Mouse (Mus musculus) R1 (cell line): ENCODE measurements around the gene Clip2.
A peak's percentile ranks its signal among the peaks of the same experiment; 100 is the strongest.

ENCODE experiments used
- DNase-seq: peaks from one replicate; pipeline ENCODE4 v3.0.0-alpha.2; 2018; ENCODE audit warnings: low read depth, low spot score

Clip2 gene

DNA sequence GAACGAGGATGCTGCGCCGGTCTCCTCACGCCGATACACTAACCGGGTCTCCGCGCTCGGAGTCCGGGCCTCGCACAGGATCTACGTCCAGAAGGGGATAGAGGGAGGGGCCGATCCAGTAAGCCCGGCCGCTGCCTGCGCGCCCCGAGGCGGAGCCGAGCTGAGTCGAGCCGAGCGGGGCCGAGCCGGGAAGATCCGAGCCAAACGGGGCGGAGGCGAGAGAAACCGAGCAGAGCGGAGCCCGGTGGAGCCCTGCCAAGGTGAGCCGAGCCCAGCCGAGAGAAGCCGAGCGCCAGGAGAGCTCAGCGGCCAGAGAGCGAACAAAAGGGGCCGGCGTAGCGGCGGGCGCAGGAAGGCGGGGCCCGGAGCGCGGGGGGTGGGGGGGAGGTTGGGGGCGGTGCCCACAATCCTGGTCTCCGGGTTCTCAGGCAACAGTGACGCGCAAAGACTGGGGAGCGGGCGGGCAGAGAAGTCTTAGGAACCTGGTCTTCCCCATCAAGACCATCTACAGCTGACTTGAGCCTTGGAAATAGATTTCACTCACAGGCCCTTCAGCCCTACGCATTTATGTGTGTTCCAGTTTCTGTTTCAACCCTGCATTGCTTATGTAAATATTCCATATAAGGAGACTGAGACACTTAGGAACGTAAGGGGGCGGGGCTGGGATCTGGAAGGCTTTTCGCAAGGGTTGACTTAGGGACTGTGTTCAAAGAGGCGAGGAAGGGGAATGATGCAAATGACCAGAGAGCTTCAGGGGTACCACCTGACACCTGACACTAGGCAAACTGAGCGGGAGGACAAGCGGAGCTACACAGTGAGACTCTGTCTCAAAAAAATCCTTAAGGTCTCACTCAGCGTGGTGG, at the start of gene Clip2:
Clip2 (minus strand) TSS at position 325 of the 863 bp plus-strand sequence.
- DNase-seq = peak; percentile 89

- no peak for DNase-seq
Observed at GRCm38 (mm10) chr5:134597711-134598110, 45.5 kb upstream of the Clip2 start.

DNA sequence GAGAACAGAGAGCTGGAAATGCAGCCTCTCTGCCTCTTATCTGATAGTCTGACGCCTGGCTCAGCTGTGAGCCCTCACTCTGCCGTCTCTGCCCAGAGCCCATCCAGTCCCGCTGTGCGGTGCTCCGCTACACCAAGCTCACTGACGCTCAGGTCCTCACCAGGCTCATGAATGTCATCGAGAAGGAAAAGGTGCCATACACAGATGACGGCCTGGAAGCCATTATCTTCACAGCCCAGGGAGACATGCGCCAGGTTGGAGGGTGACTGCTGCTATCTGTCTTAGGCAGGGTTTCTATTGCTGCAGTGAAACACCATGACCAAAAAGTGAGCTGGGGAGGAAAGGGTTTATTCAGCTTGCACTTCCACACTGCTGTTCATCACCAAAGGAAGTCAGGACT, 40.9 kb upstream of the Clip2 start:
- DNase-seq = no peak

DNA sequence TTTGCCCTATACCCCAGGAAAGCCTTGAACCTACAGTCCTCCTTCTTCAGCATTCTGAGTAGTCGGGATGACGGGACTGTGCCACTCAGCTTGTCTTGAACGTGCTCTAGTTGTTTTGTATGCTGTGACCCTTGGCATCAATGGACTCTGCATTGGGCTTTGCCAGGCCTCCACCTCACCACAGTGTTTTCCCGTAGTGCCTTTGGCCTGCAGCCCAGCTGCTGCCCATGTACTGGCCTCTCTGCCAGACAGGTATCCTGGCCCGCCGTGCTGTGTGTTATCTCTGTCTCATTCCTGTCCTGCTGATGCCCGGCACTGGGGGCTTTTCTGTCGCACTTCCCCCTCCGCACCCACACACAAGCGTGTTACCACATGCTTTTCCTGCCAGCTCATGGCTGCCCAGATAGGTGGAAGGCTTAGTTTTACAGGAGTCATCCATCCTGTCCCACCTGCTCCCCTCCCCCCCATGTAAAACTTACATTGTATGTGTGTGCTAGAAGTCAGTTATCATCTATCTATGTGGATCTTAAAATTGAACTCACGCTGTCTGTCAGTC, 39.9 kb upstream of the Clip2 start:
- DNase-seq = no peak

DNA sequence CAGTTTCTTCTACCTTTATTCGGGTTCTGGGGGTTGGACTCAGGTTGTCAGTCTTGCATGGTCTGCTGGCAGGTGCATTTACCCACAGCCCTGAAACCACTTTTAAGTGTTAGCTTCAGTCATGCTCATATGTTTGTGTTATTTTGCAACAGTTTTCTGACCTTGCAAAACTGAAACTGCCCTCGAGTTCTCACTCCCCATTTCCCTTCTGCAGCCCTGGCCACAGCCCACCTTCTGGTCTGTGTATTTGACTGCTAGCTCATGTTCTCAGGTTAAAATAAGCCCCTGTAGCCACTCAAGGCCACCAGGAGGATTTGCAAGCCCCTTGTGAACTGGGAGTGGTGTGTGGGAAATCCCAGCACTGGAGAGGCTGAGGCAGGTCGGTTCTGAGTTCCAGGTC, 37.7 kb upstream of the Clip2 start:
- DNase-seq = no peak

DNA sequence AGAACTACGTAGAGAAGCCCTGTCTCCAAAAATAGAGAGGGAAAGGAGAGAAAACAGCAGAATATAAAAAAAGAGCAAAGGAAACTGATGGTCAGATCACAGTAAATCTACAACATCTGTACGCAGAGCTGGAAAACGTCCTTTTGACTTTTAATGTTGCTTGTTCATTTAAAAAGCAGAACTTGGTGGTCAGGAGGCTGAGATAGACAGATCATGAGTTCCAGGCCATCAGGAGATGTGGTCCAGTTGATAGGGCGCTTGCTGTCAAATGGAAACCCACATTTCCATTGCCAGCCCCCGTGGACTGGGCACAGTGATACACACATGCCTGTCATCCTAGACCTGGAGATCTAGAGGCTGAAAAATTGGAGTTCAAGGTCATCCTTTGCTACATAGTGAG, 32.6 kb upstream of the Clip2 start:
- DNase-seq = no peak

GRCm38 (mm10) chr5:134583884-134584213, 31.6 kb upstream of the Clip2 start:
- no peak for DNase-seq

DNA sequence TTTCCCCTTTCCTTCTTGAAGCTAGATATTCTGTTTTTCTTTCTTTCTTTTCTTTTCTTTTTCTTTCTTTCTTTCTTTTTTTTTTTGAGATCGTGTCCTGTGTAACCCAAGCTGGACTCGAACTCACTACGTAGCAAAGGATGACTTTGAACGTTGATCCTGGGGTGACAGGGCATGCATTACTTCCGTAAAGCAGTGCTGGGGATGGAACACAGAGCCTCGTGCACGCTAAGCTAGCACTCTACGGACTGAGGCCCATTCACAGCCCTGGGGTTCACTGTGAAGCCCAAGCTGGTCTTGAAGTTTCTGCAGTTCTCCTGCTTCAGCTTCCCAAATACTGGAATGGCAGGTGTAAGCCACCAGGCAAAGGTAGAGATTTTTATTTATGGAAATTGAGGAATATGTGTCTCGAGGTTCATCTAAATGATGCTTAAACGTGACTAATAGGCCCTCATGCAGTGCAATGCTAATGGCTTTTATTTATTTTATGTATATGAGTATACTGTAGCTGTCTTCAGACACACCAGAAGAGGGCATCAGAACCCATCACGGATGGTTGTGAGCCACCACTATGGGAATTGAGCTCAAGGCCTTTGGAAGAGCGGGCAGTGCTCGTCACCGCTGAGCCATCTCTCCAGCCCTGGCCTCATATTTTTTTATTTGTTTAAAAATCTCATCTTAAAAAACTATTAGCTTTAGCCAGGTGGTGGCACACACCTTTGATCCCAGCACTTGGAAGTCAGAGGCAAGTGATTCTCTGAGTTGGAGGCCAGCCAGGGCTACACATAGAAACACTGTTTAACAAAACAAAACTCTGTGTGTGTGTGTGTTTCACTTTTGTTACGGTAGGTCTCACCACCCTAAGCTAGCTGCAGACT, 31.0 kb upstream of the Clip2 start:
- no peak for DNase-seq

GRCm38 (mm10) chr5:134582221-134582907, 30.1 kb upstream of the Clip2 start:
- peak; percentile 98 for DNase-seq

DNA sequence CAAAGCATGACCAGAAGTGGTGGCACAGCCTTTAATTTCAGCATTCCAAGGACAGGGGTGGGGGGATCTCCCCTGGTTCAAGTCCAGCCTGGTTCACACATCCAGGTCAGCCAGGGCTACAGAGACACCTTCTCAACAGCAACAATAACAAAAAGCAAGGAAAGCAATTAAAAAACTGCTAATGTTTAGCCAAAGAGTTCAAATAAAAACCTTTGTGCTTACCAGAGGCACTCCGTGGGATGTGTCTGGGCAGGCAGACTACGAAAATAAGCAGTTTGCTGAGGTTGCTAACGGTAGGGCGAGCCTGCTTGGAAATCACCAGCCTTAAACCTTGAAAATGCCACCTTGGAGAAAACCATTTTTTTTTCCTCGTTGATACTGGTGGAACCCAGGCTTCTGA, 28.9 kb upstream of the Clip2 start, which contains the start of gene Rfc2:
Rfc2 (plus strand) TSS at position 221 of the 400 bp plus-strand sequence.
- no peak for DNase-seq

GRCm38 (mm10) chr5:134579135-134579534, 26.9 kb upstream of the Clip2 start:
- DNase-seq = peak; percentile 64

DNA sequence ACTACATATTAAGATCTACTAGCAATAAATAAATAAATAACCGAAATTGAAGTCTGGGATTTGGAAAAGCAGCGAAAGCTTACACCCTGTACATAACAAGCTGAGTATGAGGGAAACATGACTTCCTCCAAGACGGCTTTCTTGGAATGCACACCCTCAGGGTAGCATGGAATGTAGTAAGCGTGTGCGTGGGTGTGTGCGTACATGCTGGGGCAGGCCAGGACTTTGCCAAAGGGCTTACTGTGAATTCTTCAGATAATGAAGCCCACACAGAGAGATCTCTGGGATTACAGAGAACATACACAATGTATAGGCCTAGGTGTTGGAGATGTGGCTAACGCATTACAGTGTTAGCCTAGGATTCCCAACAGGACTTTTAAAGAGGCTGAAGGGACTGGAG, 25.3 kb upstream of the Clip2 start:
- no peak for DNase-seq

DNA sequence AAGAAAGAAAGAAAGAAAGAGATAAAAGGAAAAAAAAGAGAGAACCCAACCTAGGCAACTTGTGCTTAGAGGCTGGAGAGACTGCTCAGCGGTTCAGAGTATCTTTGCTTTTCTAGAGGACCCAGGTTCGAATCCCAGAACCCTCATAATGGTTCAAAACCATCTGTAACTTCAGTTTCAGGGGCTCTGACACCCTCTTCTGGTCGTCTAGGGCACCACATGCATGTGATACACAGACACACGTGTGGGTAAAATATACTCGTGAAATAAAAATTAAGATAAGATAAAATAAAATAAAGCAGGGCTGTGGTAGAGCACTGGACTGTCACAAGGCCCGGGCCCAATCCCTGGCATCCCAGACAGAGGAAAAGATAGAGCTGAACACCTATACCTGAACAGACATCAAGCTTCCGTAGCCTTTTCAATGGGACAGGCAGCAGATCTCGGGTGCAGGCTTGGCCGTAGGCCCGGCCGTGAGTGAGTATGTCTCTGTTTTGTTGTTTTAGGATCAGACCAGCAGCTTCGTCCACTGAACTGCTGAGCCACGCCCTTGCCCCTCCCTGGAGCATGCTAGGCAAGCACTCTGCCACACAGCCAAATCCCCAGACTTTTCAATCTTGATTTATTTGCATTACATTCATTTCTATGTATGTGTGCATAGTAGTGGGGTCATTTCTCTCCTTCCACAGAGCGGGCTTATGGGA, 24.4 kb upstream of the Clip2 start:
- peak; percentile 63 for DNase-seq

- DNase-seq = no peak
Observed at GRCm38 (mm10) chr5:134575833-134576232, 23.6 kb upstream of the Clip2 start.

GRCm38 (mm10) chr5:134572508-134573214, 20.4 kb upstream of the Clip2 start:
- DNase-seq = no peak

GRCm38 (mm10) chr5:134571730-134572507, 19.7 kb upstream of the Clip2 start:
- peak; percentile 72 for DNase-seq

- DNase-seq = no peak
Observed at GRCm38 (mm10) chr5:134568964-134569491, 16.8 kb upstream of the Clip2 start.

GRCm38 (mm10) chr5:134568030-134568429, 15.8 kb upstream of the Clip2 start:
- DNase-seq = peak; percentile 70

GRCm38 (mm10) chr5:134567445-134567844, 15.2 kb upstream of the Clip2 start:
- no peak for DNase-seq
